Mouse (Mus musculus) erythroblast, embryonic 14.5 days (primary cell): ENCODE data around the gene Zc3hav1l.

ENCODE experiments used
- GATA1 ChIP-seq: IDR thresholded peaks from 2 replicates; pipeline ENCODE4 v1.6.1; 2012; ENCODE audit warnings: low read length, inconsistent platforms, mixed read lengths
- TAL1 ChIP-seq: IDR thresholded peaks from 3 replicates; pipeline ENCODE4 v1.6.1; 2012; ENCODE audit warnings: low read length, inconsistent platforms, mixed read lengths

GRCm38 (mm10) chr6:38284422-38284821 is 14.6 kb downstream of the Zc3hav1l start:
- TF ChIP-seq GATA1 (no peak), TAL1 (no peak)
